Mouse (Mus musculus) spleen, adult 2 months (tissue): ENCODE results near the gene Dock4. TPM values are rescaled to one million over a fixed set of nuclear protein-coding genes. Genes with fewer than 3 reads are reported as not detected.

Experiments used
- DNase-seq, 2 experiments: peaks; one replicate each; pipeline versions ENCODE4 v3.0.0 to v3.0.0-alpha.2; 2012 to 2021; ENCODE audit warnings: low spot score in 2 of 2, low read depth in 1 of 2
- H3K27ac ChIP-seq: fragments of 200-500 bp; 2 replicates; pipeline ENCODE4 v1.5.1; 2012; ENCODE audit warnings: low read length, inconsistent platforms; ENCODE audit not compliant: insufficient read depth
- H3K27me3 ChIP-seq: fragments of 200-500 bp; 2 replicates; pipeline ENCODE4 v1.6.1; 2012; ENCODE audit warnings: mild to moderate bottlenecking, moderate library complexity, low read length, inconsistent platforms; ENCODE audit not compliant: control insufficient read depth, insufficient read depth
- H3K36me3 ChIP-seq: fragments of 200-500 bp; 2 replicates; pipeline ENCODE4 v1.6.1; 2012; ENCODE audit warnings: mild to moderate bottlenecking, low read length, inconsistent platforms; ENCODE audit not compliant: control insufficient read depth, insufficient read depth
- H3K4me1 ChIP-seq: fragments of 200-500 bp; 2 replicates; pipeline ENCODE4 v1.6.1; 2011; ENCODE audit warnings: inconsistent platforms; ENCODE audit not compliant: control insufficient read depth, insufficient read depth, insufficient read length
- H3K4me3 ChIP-seq: fragments of 200-500 bp; 2 replicates; pipeline ENCODE4 v1.5.1; 2011; ENCODE audit warnings: mild to moderate bottlenecking, inconsistent platforms; ENCODE audit not compliant: insufficient read depth, insufficient read length; ENCODE audit errors: extremely low read depth
- CTCF ChIP-seq: fragments of 200-500 bp; IDR thresholded peaks from 2 replicates; pipeline ENCODE4 v1.5.1; 2011; ENCODE audit warnings: mild to moderate bottlenecking, inconsistent platforms; ENCODE audit not compliant: insufficient read depth, insufficient read length, insufficient replicate concordance; ENCODE audit errors: extremely low read depth
- POLR2A ChIP-seq: fragments of 200-500 bp; IDR thresholded peaks from 2 replicates; pipeline ENCODE4 v1.6.1; 2011; ENCODE audit warnings: low read depth, low read length, inconsistent platforms
- WGBS: fragments of 180-500 bp; shearing (Covaris S2); methylation state at CpG from one replicate; pipeline ENCODE4 v1.1.7; 2018; 5-methylcytosine and 5-hydroxymethylcytosine counted together
- polyA plus RNA-seq: library from polyadenylated mRNA; depleted of rRNA; stranded (reverse); fragments of >200 nt; gene quantifications from 2 replicates; pipeline ENCODE4 v1.2.3, GENCODE M21; 2012

Gene Dock4
- polyA plus RNA-seq, 1 experiment: 2.3 TPM

DNA sequence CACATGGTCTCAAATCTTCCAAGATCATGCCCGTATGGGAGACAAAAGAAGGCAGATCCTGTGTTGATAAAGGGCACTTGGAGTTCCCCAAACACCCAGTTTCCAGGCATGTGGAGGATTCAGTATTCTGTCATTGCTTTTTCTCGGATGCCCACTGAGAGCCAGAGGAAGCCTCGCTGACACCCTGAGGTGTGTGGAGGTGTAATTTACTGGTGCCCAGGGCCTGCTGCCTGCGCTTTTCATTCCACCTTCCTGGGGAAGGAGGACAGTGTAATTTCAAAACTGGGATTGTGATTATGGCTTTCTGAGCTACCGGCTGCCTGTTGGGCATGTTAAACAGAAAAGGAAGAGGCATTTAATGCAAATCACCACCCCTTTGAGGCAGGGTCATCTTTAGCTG lies 101.1 kb downstream of the Dock4 start:
- no peak overlapping the region for H3K4me3 ChIP-seq
- WGBS: 89% methylated on average over 5 of the region's 5 CpGs
- no peak overlapping the region for H3K27ac ChIP-seq
- no peaks in the 10 kb centered on the region; the same call in 1 of the 2 replicates for H3K27me3 ChIP-seq
- DNase-seq: no peak
- TF ChIP-seq CTCF (no peak), POLR2A (no peak)
- no peaks in the 10 kb centered on the region for H3K4me1 ChIP-seq
- no peaks in the 10 kb centered on the region for H3K36me3 ChIP-seq

GRCm38 (mm10) chr12:40551317-40551716 lies 105.6 kb downstream of the Dock4 start:
- Histone ChIP-seq H3K27ac (no peak overlapping the region), H3K36me3 (no peaks in the 10 kb centered on the region), H3K27me3 (no peaks in the 10 kb centered on the region), H3K4me1 (no peaks in the 10 kb centered on the region), H3K4me3 (no peak overlapping the region)
- DNase-seq: no peak
- WGBS: 87% methylated on average over 3 of the region's 3 CpGs
- TF ChIP-seq POLR2A: no peak
- TF ChIP-seq CTCF: no peak

DNA sequence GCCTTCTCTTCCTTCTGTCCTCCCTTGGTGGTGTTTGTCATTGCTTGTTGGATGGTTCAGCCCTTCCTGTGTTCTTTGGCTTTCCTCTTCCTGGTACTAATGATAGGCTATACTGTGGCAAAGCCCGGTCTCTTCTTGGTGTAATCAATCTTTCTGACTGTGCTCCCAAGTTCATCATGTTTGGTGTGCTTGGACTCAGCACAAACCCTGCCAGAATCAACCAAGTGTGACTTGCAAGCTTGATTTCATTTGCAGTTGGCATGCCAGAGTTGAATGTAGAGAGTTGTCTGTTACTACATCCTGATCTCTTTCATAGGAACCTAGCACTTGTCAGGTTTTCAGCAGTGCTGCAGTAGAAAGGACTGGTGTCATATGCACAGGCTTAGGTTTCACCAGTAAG lies 106.4 kb downstream of the Dock4 start:
- WGBS: 71% methylated on average over 1 of the region's 1 CpGs
- Histone ChIP-seq H3K36me3 (no peaks in the 10 kb centered on the region), H3K4me1 (no peaks in the 10 kb centered on the region), H3K27me3 (no peaks in the 10 kb centered on the region), H3K4me3 (no peak overlapping the region), H3K27ac (no peak overlapping the region)
- no peak for DNase-seq
- no peak for TF ChIP-seq POLR2A
- TF ChIP-seq CTCF: no peak

GRCm38 (mm10) chr12:40553929-40554328 lies 108.2 kb downstream of the Dock4 start:
- 89% methylated on average over 2 of the region's 2 CpGs for WGBS
- no peak for DNase-seq
- no peaks in the 10 kb centered on the region; the same call in 1 of the 2 replicates for H3K4me1 ChIP-seq
- no peaks in the 10 kb centered on the region for H3K27me3 ChIP-seq
- H3K27ac ChIP-seq: no peak overlapping the region
- H3K4me3 ChIP-seq: no peak overlapping the region
- no peak for TF ChIP-seq POLR2A
- TF ChIP-seq CTCF: no peak
- H3K36me3 ChIP-seq: no peaks in the 10 kb centered on the region

DNA sequence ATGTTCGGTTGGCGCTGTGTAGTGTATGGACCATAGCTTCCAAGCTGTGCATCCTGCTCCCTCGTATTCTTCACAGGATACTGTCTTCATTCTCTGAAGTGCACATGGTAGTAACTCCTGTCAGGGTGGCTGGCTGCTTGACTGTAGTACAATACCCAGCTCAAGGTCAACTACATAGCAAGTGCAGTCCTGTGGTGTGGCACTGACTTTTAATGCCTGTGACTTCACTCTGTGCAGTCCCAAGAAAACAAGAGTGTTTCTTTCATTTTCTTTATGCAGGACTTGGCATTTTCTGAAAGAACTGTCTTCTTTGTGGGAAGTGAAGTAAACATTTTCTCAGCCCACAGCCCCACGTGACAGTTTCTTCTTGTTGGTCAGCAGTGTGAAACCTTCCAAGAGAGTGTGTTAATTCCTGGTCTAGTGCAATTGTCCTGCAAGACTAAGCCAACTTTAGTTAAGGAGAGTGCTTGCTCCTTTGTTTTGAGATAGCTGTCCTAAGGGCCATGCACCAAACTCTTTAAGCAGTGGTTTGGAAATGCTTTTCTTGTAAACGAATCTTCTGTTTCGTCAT lies 109.3 kb downstream of the Dock4 start:
- DNase-seq: no peak
- Histone ChIP-seq H3K27ac (no peak overlapping the region), H3K4me1 (no peaks in the 10 kb centered on the region; the same call in 1 of the 2 replicates), H3K4me3 (no peak overlapping the region), H3K36me3 (no peaks in the 10 kb centered on the region), H3K27me3 (no peaks in the 10 kb centered on the region)
- WGBS: 82% methylated on average over 6 of the region's 6 CpGs
- no peak for TF ChIP-seq POLR2A
- no peak for TF ChIP-seq CTCF

DNA sequence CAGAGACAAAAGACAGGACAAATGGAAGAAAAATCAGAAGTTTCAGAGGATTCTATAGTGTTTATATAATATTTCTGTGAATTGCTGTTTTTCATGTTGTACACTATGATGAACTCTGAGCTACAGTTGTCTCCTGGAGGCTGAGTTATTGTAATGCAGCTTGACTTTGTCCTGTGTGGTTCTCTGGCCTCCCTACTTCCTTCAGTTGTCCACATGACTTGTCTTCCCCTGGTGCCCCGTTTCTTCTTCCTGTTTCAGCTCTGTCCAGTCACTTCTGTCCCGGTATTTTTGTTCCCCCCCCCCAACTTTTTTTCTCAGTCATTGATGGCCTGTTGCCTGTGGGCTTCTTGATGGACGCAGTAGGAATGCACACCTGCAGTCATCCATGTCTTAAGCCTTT lies 112.8 kb downstream of the Dock4 start:
- TF ChIP-seq POLR2A: no peak
- no peaks in the 10 kb centered on the region; the same call in 1 of the 2 replicates for H3K4me1 ChIP-seq
- no peaks in the 10 kb centered on the region for H3K36me3 ChIP-seq
- H3K27me3 ChIP-seq: no peaks in the 10 kb centered on the region
- H3K27ac ChIP-seq: peak overlapping the region; percentile 66
- WGBS: 28% methylated on average over 3 of the region's 3 CpGs
- H3K4me3 ChIP-seq: no peak overlapping the region
- DNase-seq: no peak

- WGBS: 18% methylated on average over 11 of the region's 11 CpGs
- H3K27ac ChIP-seq: peak overlapping the region; percentile 66
- no peaks in the 10 kb centered on the region; the same call in 1 of the 2 replicates for H3K4me1 ChIP-seq
- no peak for TF ChIP-seq CTCF
- no peak for TF ChIP-seq POLR2A
- no peaks in the 10 kb centered on the region for H3K27me3 ChIP-seq
- no peaks in the 10 kb centered on the region for H3K36me3 ChIP-seq
- no peak overlapping the region for H3K4me3 ChIP-seq
- peak in 1 of 2 experiments; percentile 9 for DNase-seq
Measured at GRCm38 (mm10) chr12:40559103-40559502, 113.4 kb downstream of the Dock4 start.
